Mouse (Mus musculus) thymus, adult 18-20 months (tissue): ENCODE data around the gene Scn3b.

Experiments used
- DNase-seq, 2 experiments: peaks; one replicate each; pipeline ENCODE4 v3.0.0; 2022; ENCODE audit warnings: mixed read lengths in 2 of 2

Scn3b gene

DNA sequence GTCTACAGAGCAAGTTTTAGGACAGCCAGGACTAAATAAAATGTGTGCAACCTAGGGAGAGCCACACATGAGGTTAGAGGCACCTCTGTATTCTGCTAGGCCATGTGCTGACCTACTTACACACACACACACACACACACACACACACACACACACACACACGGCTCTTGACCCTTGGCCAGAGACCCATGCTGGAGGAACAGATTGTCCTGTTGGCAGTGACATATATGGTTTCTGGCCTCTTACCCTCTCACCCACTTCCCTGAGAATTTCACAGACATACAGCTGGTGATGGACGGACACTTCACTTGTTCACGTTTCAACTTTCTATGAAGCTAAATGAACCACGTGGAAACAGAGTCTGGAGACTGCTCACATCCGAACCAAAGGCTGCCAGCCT, 49.8 kb downstream of the Scn3b start:
- no peak for DNase-seq

DNA sequence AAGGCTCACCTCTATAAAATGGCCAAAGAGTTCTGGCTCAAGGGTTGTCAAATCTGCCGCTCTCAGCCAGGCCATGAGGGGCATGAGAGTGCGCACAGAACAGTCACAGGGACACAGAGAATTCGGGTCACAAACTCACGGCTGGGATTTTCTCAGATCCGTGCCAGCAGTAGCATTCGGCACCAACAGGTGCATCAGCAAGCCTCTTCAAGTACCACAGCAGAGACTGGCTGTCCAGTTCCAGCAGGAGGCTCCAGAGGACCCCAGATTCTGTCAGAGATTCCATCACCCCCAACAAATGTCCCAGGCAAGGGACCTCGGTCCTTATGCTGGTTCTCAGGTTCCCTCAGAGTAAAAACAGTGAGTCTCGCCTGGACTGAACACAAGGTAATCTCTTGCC, 51.4 kb downstream of the Scn3b start:
- no peak for DNase-seq

DNA sequence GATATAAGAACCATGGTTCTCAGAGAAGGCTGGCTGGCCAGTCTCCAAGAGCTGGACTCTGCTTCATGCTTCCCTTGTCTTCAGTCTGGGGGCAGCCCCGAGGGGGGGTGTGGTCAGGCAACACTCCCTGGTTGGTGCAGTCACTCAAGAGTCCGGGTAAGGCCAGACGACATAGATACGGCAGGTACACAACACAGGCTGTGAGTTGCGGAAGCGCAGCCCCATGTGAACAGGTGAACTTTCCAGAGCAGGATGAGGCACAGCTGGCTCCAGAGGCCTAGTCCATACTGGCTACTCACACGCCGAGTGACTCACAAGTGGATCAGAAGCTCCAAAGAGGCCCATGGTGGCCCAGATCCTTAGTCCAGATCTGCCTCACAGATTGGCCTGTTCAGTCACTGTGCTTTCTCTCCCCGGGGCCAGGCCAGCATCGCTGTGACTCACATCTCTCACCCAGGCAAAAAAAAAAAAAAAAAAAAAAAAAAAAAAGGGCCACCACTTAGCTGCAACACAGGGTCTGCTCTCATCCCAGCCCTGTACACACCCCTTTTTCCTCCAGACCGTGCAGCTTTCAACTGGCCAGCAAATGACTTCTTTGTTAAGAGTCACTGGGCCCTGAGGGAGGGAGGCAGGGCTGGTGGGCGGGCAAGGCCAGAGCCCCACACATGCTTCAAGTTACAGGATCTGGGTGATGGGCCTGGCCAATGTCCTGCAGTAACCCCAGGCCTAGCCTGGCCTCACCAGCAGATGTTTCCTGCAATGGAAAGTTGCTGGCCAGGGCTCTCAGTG, 52.1 kb downstream of the Scn3b start:
- peak; percentile 34 to 36 for DNase-seq

DNA sequence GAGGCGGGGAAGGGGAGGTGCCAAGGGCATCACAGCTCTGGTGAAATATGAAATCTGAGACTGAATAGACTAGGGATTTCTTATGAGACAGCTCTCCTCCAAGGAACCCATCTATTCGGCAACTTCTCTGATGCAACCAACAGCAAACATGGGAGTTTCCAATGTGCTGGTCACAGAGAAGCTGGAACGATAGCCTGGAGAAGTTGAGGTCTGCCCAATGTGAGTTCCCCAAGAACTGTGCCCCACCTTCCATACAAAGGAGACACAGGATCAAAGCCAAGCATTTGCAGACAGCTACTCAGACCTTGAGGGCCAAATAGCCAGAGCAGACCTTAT, 52.6 kb downstream of the Scn3b start:
- no peak for DNase-seq

DNA sequence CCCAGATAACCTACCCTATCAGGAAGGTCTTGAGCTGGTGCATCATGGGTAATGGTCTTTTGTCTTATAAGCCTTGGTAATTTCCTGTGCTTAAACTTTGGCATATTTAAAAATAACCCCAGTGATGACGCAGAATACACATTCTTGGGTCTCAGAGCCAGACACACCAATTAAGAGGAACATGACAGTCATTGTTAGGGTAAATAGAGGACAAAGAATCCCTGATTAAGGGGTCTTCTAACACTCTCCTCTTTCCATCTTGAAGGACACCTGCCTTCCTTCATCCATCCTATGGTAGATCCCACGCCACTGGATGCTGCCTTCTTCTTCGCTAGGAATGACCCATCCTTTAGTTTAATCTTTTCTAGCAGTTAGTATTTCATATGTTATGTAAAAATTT, 53.4 kb downstream of the Scn3b start:
- no peak for DNase-seq

GRCm38 (mm10) chr9:40323171-40323570, 54.2 kb downstream of the Scn3b start:
- no peak for DNase-seq

GRCm38 (mm10) chr9:40323773-40324172, 54.8 kb downstream of the Scn3b start:
- no peak for DNase-seq

- DNase-seq: no peak
Observed at GRCm38 (mm10) chr9:40324232-40324792, 55.3 kb downstream of the Scn3b start.

- DNase-seq: no peak
Observed at GRCm38 (mm10) chr9:40324826-40325225, 55.8 kb downstream of the Scn3b start.

GRCm38 (mm10) chr9:40326260-40326915, 57.4 kb downstream of the Scn3b start:
- no peak for DNase-seq

DNA sequence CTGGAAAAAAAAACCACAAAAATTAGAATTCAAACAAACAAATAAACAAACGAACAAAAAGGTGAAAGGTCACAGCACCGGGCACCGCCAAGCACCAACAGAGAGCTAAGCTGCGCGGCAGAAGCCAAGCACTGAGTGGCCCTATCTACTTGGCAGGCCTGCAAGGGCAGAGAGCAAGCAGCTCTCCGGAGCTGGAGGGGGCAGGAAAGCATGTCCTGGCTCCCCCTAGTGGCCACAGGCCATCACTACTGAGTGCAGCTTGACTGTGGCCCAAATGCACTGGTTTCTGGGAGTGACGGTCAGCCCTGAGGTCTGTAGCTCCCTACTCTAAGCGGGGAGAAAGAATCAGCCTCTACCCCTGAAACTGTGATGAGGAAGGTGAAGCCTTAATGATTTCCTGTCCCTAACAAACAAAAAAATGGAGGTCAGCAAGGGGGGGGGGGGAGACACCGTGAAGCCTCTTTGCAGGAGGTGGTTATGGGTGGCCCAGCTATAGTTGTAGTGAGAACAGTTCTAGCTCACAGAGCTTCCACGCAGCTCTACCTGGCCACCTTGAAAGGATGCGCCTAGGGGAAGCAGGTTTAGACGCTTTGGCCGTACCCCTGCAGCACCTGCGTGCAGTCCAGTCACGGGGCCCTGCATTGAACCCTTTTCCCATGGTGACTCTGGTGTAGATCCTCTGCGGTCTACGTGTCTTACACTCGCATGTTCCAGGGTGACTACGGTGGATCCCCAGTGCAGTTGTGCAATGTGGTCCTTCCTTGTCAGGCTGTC, 61.8 kb downstream of the Scn3b start:
- DNase-seq: peak; percentile 46 to 53

GRCm38 (mm10) chr9:40331411-40332286, 62.6 kb downstream of the Scn3b start:
- DNase-seq: no peak

- no peak for DNase-seq
Observed at GRCm38 (mm10) chr9:40332326-40332725, 63.3 kb downstream of the Scn3b start.

DNA sequence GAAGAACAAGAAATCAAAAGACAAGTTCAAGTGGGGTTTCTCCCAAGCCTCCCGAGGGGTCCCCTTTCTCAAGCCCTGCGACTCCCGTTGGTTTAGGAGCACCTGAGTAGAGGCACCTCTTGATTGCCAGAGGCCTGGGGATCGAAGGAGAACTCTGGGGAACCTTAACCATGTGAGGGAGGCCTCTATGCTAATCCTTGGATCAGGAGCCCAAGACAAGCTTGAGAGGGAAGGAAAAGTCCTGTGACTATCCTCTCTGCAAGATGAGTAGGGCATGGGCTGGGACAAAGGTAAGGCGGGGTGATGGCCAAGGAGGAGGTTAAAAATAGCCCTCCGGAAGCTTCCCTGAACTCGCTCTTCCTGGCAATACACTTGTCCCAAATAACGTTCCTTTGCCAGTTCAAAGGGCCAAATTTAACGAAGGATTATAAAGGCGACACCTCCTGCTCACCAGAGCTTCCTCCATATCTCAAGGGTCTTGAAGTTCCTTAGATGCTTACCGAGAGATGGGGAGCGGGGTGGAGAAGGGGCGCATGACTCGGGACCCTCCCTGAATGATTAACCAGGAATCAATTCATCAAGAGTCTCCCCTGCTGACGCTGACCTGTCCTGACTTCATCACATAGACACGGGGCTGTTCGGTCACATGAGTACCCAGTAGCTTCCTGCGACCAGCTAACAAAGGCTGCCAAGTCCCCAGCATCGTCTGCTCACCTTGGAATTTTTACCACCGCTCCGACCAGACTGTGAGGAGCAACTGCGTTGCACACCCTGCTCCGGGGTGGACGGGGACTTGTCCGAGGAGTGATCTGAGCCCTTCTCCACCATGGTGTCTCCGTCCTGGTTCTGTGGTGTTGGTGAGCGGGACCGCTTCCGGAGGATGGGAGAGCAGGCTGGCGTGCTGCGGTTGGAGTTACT, 64.0 kb downstream of the Scn3b start:
- no peak for DNase-seq

DNA sequence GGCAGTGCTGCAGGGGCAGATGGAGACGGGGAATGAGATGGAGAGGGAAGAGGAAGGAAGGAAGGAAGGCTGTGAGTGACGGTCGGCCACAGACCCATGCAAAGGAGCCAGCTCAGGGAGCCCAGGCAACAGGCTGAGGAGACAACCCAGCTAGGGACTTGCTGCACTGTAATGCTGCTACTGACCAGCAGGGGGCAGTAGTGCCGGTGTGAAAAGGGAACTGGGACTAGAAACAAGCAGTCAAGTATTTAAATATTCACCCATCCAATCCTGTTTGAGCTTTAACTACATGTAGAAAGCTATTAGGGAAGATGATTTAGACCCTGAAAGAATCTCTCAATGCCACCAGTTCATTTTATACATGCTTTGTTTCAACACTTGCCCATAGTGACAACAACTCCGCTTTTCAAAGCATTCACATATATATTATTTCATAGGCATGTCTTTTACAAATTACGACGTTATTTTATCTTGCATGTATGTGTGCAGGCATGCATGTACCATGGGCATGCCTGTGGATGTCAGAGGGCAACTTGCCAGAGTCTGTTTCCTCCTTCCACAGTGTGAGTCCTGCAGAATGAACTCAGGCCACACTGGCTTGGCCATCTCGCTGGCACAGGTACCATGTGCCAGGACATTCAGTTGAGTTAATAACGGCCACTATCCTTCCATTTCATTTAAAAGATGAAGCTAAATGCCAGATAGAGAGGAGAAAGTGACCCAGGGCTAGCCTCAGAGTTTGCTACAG, 64.8 kb downstream of the Scn3b start:
- DNase-seq: no peak

GRCm38 (mm10) chr9:40334617-40335016, 65.6 kb downstream of the Scn3b start:
- no peak for DNase-seq

DNA sequence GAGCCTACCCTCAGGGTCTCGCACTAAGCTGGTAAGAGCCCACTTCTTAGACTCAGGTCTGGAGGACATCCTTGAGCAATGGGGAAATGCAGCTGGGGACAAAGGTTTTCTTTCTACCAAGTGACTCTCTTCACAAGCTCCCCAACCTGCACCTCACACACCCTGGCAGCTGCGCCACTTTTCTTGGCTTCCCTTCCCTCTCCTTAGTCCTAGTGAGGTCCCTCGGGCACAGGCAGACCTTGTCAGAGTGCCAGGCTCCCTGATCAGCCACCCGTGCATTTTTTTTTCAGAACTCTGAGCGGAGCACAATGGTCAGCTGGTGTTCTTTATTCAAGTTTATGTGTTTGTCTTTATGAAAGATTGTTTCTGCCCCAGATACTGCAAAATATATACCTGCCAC, 67.7 kb downstream of the Scn3b start:
- no peak for DNase-seq

DNA sequence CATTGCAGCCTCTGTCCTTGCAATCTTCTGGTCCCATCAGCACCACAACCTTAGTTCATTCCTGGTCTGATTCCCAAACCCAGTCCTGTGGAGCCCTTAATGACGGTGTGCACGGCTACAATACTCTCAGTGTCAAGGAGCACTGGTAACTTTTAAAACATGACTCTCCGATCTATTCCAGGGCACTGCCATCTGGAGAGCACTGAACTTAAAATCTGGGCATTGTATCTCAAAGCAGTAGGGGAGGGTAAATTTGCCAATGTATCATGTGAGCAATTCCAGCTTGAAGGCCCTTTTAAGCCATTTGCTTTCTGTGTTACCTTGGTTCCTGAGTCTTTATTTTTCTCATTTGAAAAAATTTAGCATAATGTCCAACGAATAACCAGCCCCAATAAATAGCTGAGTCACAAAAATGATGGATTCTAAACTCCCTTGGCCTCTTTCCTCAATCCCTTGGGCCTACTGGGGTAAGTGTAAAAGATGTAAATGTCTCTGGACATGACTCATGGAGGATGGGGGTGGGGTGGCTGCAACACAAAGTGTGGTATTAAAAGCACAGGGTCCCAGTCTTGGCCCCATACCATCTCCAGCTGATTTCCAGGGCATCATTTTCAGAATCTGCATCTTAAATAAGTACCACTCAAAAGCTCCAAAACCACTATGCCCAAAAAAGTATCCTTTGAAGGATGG, 68.3 kb downstream of the Scn3b start:
- no peak for DNase-seq

GRCm38 (mm10) chr9:40339578-40339977, 70.6 kb downstream of the Scn3b start:
- no peak for DNase-seq
